Mouse (Mus musculus): ENCODE measurements around the gene Hcst.

DNA sequence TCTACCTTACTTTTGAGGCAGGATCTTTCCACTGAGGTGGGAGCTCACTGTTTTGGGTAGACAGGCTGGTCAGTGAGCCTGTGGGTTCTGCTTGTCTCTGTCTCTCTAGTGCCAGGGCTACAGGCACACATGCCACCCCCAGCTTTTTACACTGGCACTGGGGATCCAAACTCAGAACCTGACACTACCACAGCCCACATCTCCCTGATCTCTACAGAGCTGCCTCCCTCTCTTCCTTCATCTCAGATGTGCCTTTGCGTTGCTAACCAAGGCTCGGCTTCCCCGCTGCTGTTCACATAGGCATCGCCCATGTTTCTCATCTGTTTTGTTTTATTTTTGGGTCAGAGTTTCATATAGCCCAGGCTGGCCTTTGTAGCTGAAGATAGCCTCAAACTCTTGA, 26.0 kb downstream of the Hcst start:
- TF ChIP-seq EP300 (IDR thresholded peaks at IDR 0.05; ENCODE audit: low read depth) (no peak), CTCF (IDR thresholded peaks at IDR 0.05; ENCODE audit: low read depth) (no peak)

All from liver, postnatal 0 days (tissue).